Mouse (Mus musculus): ENCODE measurements around the gene Anp32b.

The Anp32b gene

GRCm38 (mm10) chr4:46505361-46506057, 54.8 kb downstream of the Anp32b start:
- in situ Hi-C loops (cut with MboI) = loop anchor here (25.0 kb wide), 1 partner anchor 507 kb away; no protein-coding TSS in a partner anchor

GRCm38 (mm10) chr4:46506801-46507610, 56.3 kb downstream of the Anp32b start:
- in situ Hi-C loops (cut with MboI) = loop anchor here (25.0 kb wide), 1 partner anchor 505 kb away; no protein-coding TSS in a partner anchor

DNA sequence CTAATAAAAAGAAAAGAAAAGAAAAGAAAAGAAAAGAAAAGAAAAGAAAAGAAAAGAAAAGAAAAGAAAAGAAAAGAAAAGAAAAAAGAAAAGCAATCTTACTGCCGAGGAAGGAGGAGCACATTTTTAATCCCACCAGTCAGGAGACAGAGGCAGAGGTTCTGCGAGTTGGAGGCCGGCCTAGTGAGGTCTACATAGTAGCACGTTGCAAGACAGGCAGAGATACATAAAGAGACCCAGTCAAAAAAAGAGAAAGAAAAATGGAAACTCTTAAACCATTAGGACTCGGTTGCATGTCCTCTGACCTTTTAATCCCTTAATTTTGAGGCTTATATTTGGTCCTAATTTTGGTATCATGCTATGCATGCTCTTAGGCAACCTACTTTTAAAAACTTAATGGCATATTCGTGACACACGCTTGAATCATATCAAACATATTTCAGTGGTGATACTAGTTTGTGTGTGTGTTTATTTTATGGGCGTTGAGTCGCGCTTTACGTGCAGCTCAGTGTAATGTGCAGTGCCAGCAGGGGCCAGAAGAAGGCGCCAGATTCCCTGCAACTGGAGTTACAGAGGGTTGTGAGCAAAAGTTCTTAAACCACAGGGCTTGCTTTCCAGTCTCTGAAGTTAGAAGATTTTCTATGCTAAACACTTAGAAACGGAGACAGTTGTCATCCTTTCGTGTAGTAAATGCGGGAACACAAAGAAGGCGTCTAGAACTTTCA, 57.2 kb downstream of the Anp32b start:
- in situ Hi-C loops (cut with MboI) = loop anchor here (25.0 kb wide), 1 partner anchor 504 kb away; no protein-coding TSS in a partner anchor

GRCm38 (mm10) chr4:46520491-46520890, 69.8 kb downstream of the Anp32b start:
- in situ Hi-C loops (cut with MboI) = loop anchor here (25.0 kb wide), 1 partner anchor 492 kb away; no protein-coding TSS in a partner anchor

DNA sequence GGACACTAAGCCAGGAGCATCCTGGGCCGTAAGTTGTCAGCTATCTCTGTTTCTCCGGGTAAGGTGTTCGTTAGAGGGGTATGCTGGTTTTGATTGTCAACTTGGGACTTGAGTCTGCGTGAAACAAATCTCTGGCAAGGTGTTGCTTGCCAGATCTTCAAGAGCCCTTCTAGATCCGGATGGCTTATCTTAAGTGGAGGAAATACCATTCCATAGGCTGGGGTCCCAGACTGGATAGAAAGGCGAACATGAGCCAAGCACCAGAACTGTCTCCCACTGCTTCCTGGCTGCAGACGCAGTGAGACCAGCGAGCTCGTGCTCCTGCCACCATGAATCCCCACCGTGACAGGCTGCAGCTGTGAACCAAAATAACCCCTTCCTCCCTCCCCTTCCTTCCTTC, 70.8 kb downstream of the Anp32b start:
- in situ Hi-C loops (cut with MboI) = loop anchor here (25.0 kb wide), 1 partner anchor 491 kb away; no protein-coding TSS in a partner anchor

Measured in mature B cell (primary cell).